Mouse (Mus musculus) liver, adult 2 months (tissue): ENCODE data around the gene Igf1r.

Experiments
- CTCF ChIP-seq: fragments of 200-500 bp; IDR thresholded peaks from 2 replicates; pipeline ENCODE4 v1.5.1; 2011; ENCODE audit warnings: low read depth, low read length, control low read depth
- POLR2A ChIP-seq: fragments of 200-500 bp; IDR thresholded peaks from 2 replicates; pipeline ENCODE4 v1.6.1; 2011; ENCODE audit warnings: low read length, control low read depth; ENCODE audit not compliant: insufficient read depth; ENCODE audit errors: extremely low read depth

GRCm38 (mm10) chr7:68274951-68275350, 322.3 kb downstream of the Igf1r start:
- TF ChIP-seq POLR2A = peak; percentile 42; the same call in 1 of the 2 replicates
- TF ChIP-seq CTCF = no peak
